Mouse (Mus musculus) lung, postnatal 10 days (tissue): ENCODE measurements around the gene Olfr237-ps1.
"Not testable (repeated sequence)": the region's sequence is repeated elsewhere in the genome, so short reads cannot be mapped to it uniquely, and the experiment has no call there.

ENCODE experiments used
- DNase-seq: peaks from one replicate; pipeline ENCODE4 v3.0.0; 2021

Gene Olfr237-ps1

GRCm38 (mm10) chr6:43146267-43146666 lies at the start of gene Olfr237-ps1:
TSS of gene Olfr237-ps1 (plus strand) at chr6:43146567.
- not testable (repeated sequence) for DNase-seq

- not testable (repeated sequence) for DNase-seq
Measured at GRCm38 (mm10) chr6:43106069-43106468, 40.3 kb upstream of the Olfr237-ps1 start, which contains the start of gene Olfr441. TSS of gene Olfr441 (plus strand) at chr6:43106369.

DNA sequence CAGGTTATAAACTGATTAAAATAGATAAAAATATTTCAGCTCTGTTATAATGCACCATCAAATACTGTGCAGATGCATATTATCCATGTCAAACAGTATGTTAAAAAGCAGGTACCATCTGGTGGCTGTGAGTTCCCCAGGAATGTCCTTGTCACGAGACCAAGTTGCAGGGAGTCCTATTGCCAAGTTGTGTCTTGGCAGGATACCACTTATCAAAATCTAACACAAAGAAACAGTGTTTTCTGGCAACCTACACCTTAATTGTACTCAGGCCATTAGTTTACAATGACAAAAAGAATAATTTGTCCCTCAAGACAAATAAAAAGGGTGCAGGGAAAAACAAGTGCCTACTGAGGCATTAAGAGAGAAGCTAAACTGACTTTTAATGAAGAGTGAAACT lies 13.1 kb downstream of the Olfr237-ps1 start:
- DNase-seq: no peak

- no peak for DNase-seq
Measured at GRCm38 (mm10) chr6:43162982-43163381, 16.6 kb downstream of the Olfr237-ps1 start, which contains the start of gene Olfr437. TSS of gene Olfr437 (plus strand) at chr6:43163282.

DNA sequence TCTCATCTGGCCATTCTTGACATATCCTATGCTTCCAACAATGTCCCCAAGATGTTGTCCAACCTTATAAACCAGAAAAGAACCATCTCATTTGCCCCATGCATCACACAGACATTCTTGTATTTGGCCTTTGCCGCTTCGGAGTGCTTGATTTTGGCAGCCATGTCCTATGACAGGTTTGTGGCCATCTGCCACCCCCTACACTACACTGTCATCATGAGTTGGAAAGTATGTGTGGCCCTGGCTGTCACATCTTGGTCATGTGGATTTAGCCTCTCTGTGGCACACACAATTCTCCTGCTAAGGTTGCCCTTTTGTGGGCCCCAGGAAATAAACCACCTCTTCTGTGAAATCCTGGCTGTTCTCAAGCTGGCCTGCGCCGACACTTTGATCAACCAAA lies 20.9 kb downstream of the Olfr237-ps1 start:
- no peak for DNase-seq

GRCm38 (mm10) chr6:43171840-43172239 lies 25.5 kb downstream of the Olfr237-ps1 start, which contains the start of gene Olfr13:
TSS of gene Olfr13 (plus strand) at chr6:43172140.
- no peak for DNase-seq

DNA sequence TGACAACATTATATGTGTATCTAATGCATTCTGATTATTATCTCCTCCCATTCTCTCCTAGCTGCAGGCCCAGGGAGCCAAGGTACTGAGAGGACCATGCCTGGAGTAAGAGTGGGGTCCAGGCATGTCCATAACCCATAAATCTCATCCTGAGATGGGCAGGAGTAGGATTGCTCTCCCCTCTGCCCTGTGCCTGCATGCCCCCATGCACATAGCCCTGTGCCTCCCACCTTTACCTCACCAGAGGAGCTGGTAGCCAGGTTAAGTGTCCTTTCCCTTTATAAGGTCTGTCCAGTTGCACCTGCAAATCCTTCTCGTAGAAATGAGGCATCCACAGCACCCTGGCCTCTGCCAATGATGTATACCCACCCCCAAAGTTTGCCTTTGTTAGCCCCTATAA lies 31.8 kb downstream of the Olfr237-ps1 start:
- DNase-seq: no peak

- DNase-seq: no peak
Measured at GRCm38 (mm10) chr6:43178584-43179501, 32.5 kb downstream of the Olfr237-ps1 start.

DNA sequence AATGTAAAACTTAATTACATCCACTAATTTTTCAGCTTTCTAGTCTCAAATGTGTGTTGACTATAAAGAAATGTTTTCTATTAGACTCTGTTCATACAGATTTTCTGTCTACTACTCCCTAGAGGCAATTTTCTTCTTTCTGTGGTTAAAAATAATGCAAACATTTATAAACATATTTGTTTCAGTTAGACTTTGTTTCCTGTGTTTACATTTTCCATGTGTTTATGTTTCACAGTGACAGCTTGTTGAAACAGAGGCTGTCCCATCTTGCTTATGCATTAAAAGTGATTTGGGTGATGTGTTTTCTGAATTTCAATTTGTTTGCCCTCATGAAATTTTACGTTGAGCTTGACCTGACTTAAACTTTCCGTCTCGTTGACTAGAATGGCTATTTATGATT lies 44.6 kb downstream of the Olfr237-ps1 start:
- no peak for DNase-seq

DNA sequence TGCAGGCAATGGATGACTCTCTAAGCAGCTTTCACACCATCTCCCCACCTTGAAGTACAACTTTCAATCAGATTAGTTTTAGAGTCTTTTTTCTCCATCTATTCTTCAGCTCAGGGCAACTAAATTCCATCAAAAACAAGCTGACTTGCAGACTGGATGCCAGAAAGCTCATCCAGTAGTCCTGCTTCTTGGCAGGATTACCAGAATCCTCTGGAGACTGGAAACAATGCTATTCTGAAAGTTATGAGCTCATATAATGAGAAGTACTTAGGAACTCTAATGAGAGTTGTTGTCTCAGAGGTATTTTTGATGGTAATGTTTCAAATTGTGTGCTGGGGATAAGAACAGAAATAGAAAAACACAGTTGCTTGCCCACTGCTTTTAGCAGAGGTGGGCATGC lies 50.4 kb downstream of the Olfr237-ps1 start, which contains the start of gene Olfr435:
Gene Olfr435 (plus strand): TSS at position 366 of the 400 bp plus-strand sequence.
- peak; percentile 8 for DNase-seq

- DNase-seq: no peak
Measured at GRCm38 (mm10) chr6:43198094-43198493, 51.7 kb downstream of the Olfr237-ps1 start.

GRCm38 (mm10) chr6:43202786-43203185 lies 56.4 kb downstream of the Olfr237-ps1 start:
- no peak for DNase-seq

DNA sequence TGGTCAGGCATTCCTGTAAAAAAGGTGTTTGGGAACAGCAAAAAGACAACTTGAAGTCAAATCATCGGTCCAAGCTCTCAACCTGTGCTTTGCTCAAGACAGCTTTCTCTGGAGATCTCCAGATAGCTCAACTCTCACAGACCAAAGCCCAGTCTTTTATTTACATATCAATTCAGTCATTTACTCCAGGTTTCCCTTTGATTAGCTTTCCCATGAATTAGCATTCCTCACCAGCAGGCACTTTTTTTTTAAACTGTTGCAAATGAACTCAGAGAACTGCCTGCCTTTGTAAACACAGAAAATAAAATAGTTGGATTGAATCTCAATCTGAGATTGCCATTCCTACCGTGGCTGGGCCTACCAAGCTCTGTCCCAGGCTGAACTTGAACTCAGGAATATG lies 59.0 kb downstream of the Olfr237-ps1 start:
- DNase-seq: no peak
